Mouse (Mus musculus) limb, embryonic 10.5 days (tissue): ENCODE measurements around the gene Btbd35f28. TPM values are rescaled to one million over a fixed set of nuclear protein-coding genes. Genes with fewer than 3 reads are reported as not detected.
"Not testable (repeated sequence)": the region's sequence is repeated elsewhere in the genome, so short reads cannot be mapped to it uniquely, and the experiment has no call there.

Source experiments
- DNase-seq: peaks from one replicate; pipeline ENCODE4 v3.0.0-alpha.2; 2017; ENCODE audit warnings: low spot score
- H3K27ac ChIP-seq: fragments of 300-500 bp; sonication (generic); 2 replicates; pipeline ENCODE4 v1.5.1; 2016; ENCODE audit warnings: mild to moderate bottlenecking
- H3K27me3 ChIP-seq: fragments of 300-500 bp; sonication (generic); 2 replicates; pipeline ENCODE4 v1.6.1; 2016; ENCODE audit warnings: low read depth, mild to moderate bottlenecking; ENCODE audit not compliant: poor library complexity, severe bottlenecking
- H3K36me3 ChIP-seq: fragments of 300-500 bp; sonication (generic); 2 replicates; pipeline ENCODE4 v1.6.1; 2016; ENCODE audit warnings: mild to moderate bottlenecking, moderate library complexity
- H3K4me1 ChIP-seq: fragments of 300-500 bp; sonication (generic); 2 replicates; pipeline ENCODE4 v1.6.1; 2016
- H3K4me3 ChIP-seq: fragments of 300-500 bp; sonication (generic); 2 replicates; pipeline ENCODE4 v1.5.1; 2016; ENCODE audit warnings: mild to moderate bottlenecking, moderate library complexity
- H3K9me3 ChIP-seq: fragments of 300-500 bp; sonication (generic); replicated peaks from 2 replicates; pipeline ENCODE4 v1.6.1; 2016; ENCODE audit warnings: mild to moderate bottlenecking
- WGBS: fragments of 180-500 bp; shearing (Covaris S2); methylation state at CpG from one replicate; pipeline ENCODE4 v1.1.7; 2016; 5-methylcytosine and 5-hydroxymethylcytosine counted together
- polyA plus RNA-seq: library from polyadenylated mRNA; unstranded; fragments of >200 nt; fragmentation: Nextera tagmentation; extraction: Ambion mirVana; gene quantifications from 2 replicates; pipeline ENCODE4 v1.2.1, GENCODE M21; 2016

Btbd35f28 gene
- not detected in 2 replicates for polyA plus RNA-seq

DNA sequence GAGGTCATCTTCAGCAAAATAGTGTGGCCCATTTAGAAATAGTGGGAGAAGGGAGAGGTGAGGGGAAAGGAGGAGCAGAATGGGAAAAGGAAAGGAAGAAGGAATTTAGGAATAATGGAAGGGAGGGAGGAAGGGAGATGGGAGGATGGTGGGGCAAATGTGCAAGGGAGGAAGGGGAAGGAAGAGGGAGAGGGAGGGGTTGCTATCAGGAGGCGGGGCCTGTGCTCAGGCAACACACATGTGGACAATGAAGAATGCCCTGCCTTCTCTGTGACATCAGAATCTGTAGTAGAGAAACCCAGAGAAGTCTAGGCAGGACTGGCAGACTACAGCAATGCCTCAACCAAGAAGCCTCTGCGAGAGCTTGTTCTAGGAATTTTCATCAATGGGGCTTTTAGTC lies at the start of gene Btbd35f28:
Gene Btbd35f28, plus strand, starts transcription at position 301 of the 400 bp plus-strand sequence.
- DNase-seq, H3K27me3 ChIP-seq, H3K27ac ChIP-seq, H3K36me3 ChIP-seq, H3K9me3 ChIP-seq, H3K4me3 ChIP-seq, H3K4me1 ChIP-seq: not testable (repeated sequence)
- no CpG with 5 or more reads among the region's 2 CpGs for WGBS

Other genes with a start within 250 kb of the Btbd35f28 start
- not detected in 2 replicates for gene Btbd35f16, start 239.6 kb upstream of the Btbd35f28 start, polyA plus RNA-seq
- not detected in 2 replicates for gene Btbd35f3, start 158.9 kb upstream of the Btbd35f28 start, polyA plus RNA-seq
- not detected in 2 replicates for gene Btbd35f20, start 94.7 kb downstream of the Btbd35f28 start, polyA plus RNA-seq
- not detected in 2 replicates for gene Btbd35f17, start 174.1 kb downstream of the Btbd35f28 start, polyA plus RNA-seq